Mouse (Mus musculus) erythroid progenitor cell, adult 5-6 weeks (primary cell): Measurements from ENCODE around the gene Dhx30. TPM values are rescaled to one million over a fixed set of nuclear protein-coding genes. Genes with fewer than 3 reads are reported as not detected.

ENCODE experiments used
- ATAC-seq: replicated peaks from 2 replicates; pipeline ENCODE4 v1.8.0; 2016; ENCODE audit warnings: moderate number of reproducible peaks, mild to moderate bottlenecking, moderate TSS enrichment, inconsistent platforms; ENCODE audit not compliant: poor library complexity, low FRiP score, severe bottlenecking
- total RNA-seq, 2 experiments: library from RNA; stranded (forward) in 1 of 2; stranded (reverse) in 1 of 2; fragments of 150-400 nt in 1 of 2; fragments of 186-747, 209-891 nt in 1 of 2; gene quantifications; 2 replicates each; pipeline versions ENCODE4 v1.2.3 to v1.2.4; 2015 to 2017; ENCODE audit warnings: low replicate concordance in 2 of 2

Dhx30 gene
- total RNA-seq, 2 experiments from 2014 or later, result 28.5 to 39.3 TPM

DNA sequence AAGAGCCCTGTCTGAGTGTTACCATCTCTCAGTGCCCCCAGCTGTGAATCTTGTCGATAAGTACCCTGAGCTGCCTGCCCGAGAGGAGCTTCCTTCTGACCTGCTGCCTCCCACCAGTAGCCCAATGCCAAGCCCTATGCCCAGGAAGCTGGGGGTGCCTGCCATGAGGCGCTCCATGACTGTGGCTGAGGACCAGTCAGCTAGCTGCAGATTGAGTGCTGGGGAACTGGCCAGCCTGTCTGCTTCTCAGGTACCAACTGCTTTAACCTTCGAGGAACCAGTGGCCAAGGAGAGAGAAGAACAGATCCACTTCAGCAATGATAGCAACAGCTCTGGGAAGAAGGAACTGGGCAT lies 64.7 kb downstream of the Dhx30 start:
- no peak for ATAC-seq

DNA sequence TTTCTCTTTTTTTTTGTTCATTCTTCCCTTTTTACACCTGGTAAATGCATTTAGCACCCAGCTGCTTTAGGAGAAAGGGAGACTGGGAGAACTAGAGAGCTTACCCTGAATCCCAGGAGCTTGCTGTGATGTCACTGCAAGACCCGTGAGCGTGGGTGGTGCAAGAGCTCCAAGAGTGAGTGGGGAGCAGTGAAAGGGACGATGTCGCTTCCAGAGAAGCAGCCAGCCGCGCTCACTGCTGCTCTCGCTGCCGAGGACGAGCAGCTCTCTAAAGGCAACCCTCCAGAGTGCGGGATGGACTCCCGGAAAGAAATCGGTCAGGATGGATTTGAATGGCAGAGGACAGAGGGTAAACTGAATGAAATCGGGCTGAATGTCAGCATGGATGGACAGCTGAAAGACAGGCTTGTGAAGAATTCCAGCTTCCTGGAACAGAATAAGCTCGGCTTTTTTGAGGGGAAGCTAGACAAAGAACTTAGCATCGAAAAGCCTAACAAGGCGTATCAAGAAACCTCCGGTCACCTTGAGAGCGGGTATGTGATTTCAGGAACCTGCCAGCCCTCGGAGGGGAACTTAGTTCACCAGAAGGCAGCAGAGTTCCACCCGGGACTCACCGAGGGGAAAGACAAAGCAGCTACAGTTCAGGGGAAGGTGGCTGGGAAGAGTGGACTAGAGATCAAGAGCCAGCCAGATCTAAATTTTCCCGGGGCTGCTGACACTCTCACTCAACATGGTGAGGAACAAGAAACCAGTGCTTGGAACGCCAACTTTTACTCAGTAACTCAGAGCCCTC lies 65.6 kb downstream of the Dhx30 start:
- ATAC-seq, result no peak

DNA sequence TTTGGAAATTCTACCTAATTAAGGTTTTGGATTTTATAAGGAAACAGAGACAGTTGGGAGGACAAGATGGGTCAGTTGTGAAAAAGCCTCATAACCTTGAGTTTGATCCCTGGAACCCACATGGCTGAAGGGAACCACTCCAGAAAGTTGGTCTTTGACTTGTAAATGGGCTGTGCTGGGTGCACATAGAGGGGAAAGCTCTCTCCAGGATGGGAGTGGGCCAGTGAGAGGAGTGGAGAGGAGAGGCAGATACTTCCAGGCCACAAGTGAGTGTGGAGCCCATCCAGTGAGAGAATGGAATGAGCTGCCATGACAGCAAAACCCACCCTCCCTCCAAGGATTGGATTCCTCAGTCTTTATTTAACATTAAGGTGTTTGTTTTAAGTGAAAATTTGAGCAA lies 66.4 kb downstream of the Dhx30 start:
- ATAC-seq, result no peak

DNA sequence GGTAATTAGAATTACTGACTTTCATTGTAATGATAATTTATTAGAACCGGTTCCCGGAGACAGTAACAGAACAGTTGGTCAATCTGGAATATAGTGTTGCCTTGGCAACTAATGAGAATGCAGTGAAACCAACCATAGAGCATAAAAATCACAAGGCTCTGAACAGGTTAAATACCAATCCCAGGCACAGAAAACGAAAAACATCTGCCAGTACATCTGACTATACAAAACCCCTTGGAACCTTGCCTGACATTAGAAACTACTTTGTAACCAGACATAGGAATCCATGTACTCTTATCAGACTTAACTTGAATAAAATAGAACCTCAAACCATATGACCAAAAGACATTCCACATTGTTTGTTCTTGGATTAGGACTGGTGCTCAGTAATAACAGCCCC lies 69.8 kb downstream of the Dhx30 start:
- no peak for ATAC-seq

DNA sequence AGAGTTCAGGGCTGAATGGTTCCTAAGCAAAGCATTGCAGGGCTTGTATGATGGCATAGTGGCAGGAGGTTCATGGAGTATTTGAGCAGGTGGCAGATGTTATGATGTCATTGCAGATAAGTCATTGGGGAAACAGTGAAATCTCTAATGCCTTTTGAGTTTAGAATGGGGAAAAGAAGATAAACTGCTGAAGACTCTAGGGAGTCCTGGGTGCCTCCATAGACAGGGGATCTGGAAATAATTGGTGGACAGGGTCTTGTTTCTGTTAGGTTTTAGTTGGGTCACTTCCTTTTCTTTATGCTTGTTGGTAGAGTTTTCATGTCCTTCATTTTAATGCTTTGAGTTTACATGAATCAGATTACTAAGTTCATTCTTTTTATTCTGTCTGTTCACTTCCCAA lies 70.4 kb downstream of the Dhx30 start:
- ATAC-seq, result no peak

DNA sequence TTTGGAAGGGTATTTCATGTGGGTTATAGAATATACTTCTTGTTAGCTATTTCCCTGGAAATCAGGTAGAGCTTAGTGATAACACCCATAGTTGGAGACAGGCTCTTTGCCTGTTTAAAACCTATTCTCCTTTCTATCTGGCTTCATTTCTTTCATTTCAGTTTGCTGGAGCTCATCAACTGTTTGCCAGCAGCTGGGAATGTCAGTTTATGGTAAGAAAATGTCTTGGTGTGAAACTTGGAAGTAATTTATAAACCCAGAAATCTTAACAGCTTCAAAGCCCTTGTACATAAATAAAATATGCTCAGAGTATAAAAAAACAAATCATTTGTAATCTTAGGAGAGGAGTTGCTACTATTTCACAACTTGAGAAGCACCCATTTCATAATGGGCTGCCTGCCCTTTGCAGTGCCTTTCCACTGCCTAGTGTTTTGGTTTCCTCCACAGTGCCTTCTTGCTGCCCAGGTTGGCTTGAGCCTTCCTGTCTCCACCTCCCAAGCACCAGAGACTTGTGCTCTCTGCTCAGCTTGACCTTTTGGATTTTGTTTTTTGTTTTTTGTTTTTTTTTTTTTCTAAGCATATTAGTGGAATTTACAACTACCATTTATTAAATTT lies 71.8 kb downstream of the Dhx30 start:
- ATAC-seq, result no peak

DNA sequence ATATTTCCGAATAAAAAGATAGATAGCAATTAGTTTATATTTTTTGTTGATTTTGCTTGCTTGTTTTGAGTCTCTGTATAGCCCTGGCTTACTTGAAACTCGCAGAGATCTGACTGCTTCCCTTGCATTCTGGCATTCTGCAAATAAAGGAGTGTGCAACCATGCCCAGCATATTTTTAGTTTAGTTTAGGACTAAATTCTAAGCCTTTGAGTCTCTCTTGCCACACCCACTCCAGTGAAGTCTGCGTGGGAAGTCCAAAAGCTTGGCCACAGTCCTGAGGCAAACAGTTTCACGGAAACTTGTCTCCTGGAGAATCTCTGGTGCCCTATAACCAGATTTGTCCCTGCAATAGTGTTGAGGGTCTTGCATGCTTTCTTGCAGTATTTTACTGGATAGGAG lies 73.3 kb downstream of the Dhx30 start:
- no peak for ATAC-seq

DNA sequence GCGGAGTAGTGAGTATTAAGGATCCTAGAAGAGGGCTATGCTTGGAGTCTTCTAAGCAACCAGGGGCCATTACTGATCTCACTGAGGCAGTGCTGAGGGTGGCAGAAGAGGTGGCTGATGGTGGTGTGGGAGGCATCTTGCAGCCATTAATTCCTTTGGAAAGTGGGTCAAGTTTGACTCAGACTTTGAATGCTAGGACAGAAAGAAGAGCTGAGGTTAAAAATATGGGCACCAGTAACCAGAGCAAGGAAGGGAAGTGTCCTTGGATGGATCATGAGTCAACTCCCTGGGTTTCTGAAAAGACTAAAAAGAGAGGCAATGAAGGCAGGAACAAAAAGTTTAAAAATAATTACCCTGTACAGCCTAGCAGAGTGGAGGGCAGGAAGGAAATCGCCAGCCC lies 79.1 kb downstream of the Dhx30 start:
- ATAC-seq, result no peak

DNA sequence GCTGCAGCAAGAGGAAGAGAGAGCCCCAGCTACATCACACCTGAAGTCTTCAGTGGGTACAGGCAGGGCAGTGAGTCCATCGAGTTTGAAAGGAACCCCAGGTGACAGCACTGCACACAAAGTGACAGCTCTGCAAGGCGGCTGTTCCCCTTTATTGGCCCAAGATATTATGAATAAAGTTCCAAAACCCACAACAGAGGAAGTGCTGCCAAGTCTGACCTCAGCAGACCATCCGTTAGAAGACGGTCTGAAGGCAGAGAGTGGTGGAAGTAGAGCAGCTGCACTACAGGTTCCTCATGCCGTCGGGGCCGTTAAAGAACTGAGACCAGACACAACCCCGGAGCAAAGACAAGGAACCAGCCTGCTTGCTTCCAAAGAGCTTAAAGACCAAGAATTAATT lies 79.7 kb downstream of the Dhx30 start:
- ATAC-seq, result no peak

DNA sequence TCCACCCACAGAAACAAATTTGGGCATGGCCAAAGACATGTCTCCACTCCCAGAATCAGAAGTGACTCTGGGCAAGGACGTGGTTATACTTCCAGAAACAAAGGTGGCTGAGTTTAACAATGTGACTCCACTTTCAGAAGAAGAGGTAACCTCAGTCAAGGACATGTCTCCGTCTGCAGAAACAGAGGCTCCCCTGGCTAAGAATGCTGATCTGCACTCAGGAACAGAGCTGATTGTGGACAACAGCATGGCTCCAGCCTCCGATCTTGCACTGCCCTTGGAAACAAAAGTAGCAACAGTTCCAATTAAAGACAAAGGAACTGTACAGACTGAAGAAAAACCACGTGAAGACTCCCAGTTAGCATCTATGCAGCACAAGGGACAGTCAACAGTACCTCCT lies 82.5 kb downstream of the Dhx30 start:
- no peak for ATAC-seq

Other genes with a start within 250 kb of the Dhx30 start
- gene Cdc25a, start 242.3 kb downstream of the Dhx30 start, total RNA-seq (2015; ENCODE audit: low replicate concordance), result 12.2 and 19.1 TPM in 2 replicates
- gene Cdc25a, start 242.3 kb downstream of the Dhx30 start, total RNA-seq (2017; ENCODE audit: low replicate concordance), result 39.5 and 40.3 TPM in 2 replicates
- gene Map4, start 186.4 kb downstream of the Dhx30 start, total RNA-seq (2015; ENCODE audit: low replicate concordance), result 9.4 and 31.0 TPM in 2 replicates
- 4.1 and 5.6 TPM in 2 replicates for gene Map4, start 186.4 kb downstream of the Dhx30 start, total RNA-seq (2017; ENCODE audit: low replicate concordance)
- 40.7 and 61.6 TPM in 2 replicates for gene Smarcc1, start 122 bp downstream of the Dhx30 start, total RNA-seq (2015; ENCODE audit: low replicate concordance)
- 49.2 and 71.5 TPM in 2 replicates for gene Smarcc1, start 122 bp downstream of the Dhx30 start, total RNA-seq (2017; ENCODE audit: low replicate concordance)
- not detected in 2 replicates for gene Cspg5, start 126.0 kb upstream of the Dhx30 start, total RNA-seq (2015; ENCODE audit: low replicate concordance)
- under 0.01 TPM in 1 of 2 replicates, not detected in the other for gene Cspg5, start 126.0 kb upstream of the Dhx30 start, total RNA-seq (2017; ENCODE audit: low replicate concordance)
- 1.1 TPM in 1 of 2 replicates, not detected in the other for gene Elp6, start 187.3 kb upstream of the Dhx30 start, total RNA-seq (2015; ENCODE audit: low replicate concordance)
- 1.8 and 3.9 TPM in 2 replicates for gene Elp6, start 187.3 kb upstream of the Dhx30 start, total RNA-seq (2017; ENCODE audit: low replicate concordance)
- gene Scap, start 215.5 kb upstream of the Dhx30 start, total RNA-seq (2015; ENCODE audit: low replicate concordance), result 6.3 and 6.5 TPM in 2 replicates
- 2.8 and 6.0 TPM in 2 replicates for gene Scap, start 215.5 kb upstream of the Dhx30 start, total RNA-seq (2017; ENCODE audit: low replicate concordance)